Mouse (Mus musculus): ENCODE results near the gene Mcoln2. TPM values are rescaled to one million over a fixed set of nuclear protein-coding genes. Genes with fewer than 3 reads are reported as not detected.

Mcoln2 gene
- total RNA-seq, 2 experiments from 2014 or later, result 2.0 to 4.0 TPM

- ATAC-seq (replicated peaks; ENCODE audit: poor library complexity), result peak; percentile 61
These were observed 71.3 kb downstream of the Mcoln2 start, which contains the start of gene Lpar3 for GRCm38 (mm10) chr3:146220776-146221486. Gene Lpar3 (plus strand): TSS chr3:146220963.

- peak; percentile 26 for ATAC-seq (replicated peaks; ENCODE audit: poor library complexity)
These were observed 74.6 kb downstream of the Mcoln2 start for GRCm38 (mm10) chr3:146224271-146224670.

GRCm38 (mm10) chr3:146225061-146225761, 75.6 kb downstream of the Mcoln2 start:
- no peak for ATAC-seq (replicated peaks; ENCODE audit: poor library complexity)

GRCm38 (mm10) chr3:146227427-146227826, 77.8 kb downstream of the Mcoln2 start:
- no peak for ATAC-seq (replicated peaks; ENCODE audit: poor library complexity)

GRCm38 (mm10) chr3:146228559-146229310, 79.1 kb downstream of the Mcoln2 start:
- ATAC-seq (replicated peaks; ENCODE audit: poor library complexity), result peak; percentile 80

GRCm38 (mm10) chr3:146232708-146233107, 83.1 kb downstream of the Mcoln2 start:
- no peak for ATAC-seq (replicated peaks; ENCODE audit: poor library complexity)

GRCm38 (mm10) chr3:146233741-146234140, 84.1 kb downstream of the Mcoln2 start:
- ATAC-seq (replicated peaks; ENCODE audit: poor library complexity), result no peak

GRCm38 (mm10) chr3:146234530-146234929, 84.9 kb downstream of the Mcoln2 start:
- peak; percentile 75 for ATAC-seq (replicated peaks; ENCODE audit: poor library complexity)

GRCm38 (mm10) chr3:146236280-146236679, 86.6 kb downstream of the Mcoln2 start:
- ATAC-seq (replicated peaks; ENCODE audit: poor library complexity), result no peak

- no peak for ATAC-seq (replicated peaks; ENCODE audit: poor library complexity)
These were observed 88.0 kb downstream of the Mcoln2 start for GRCm38 (mm10) chr3:146237676-146238075.

- ATAC-seq (replicated peaks; ENCODE audit: poor library complexity), result peak; percentile 55
These were observed 95.0 kb downstream of the Mcoln2 start for GRCm38 (mm10) chr3:146244630-146245029.

Other genes starting within 250 kb of the Mcoln2 start
- gene Bcl10, start 227.0 kb upstream of the Mcoln2 start, total RNA-seq (2015), result 41.2 and 43.6 TPM in 2 replicates
- gene Bcl10, start 227.0 kb upstream of the Mcoln2 start, total RNA-seq (2017), result 33.8 and 39.0 TPM in 2 replicates
- gene 2410004B18Rik, start 211.8 kb upstream of the Mcoln2 start, total RNA-seq (2015), result 25.3 and 42.3 TPM in 2 replicates
- 13.3 and 14.0 TPM in 2 replicates for gene 2410004B18Rik, start 211.8 kb upstream of the Mcoln2 start, total RNA-seq (2017)
- gene Syde2, start 162.0 kb upstream of the Mcoln2 start, total RNA-seq (2015), result 3.7 and 4.9 TPM in 2 replicates
- gene Syde2, start 162.0 kb upstream of the Mcoln2 start, total RNA-seq (2017), result 3.2 and 5.0 TPM in 2 replicates
- not detected in 2 replicates for gene Wdr63, start 41.7 kb upstream of the Mcoln2 start, total RNA-seq (2015)
- not detected in 2 replicates for gene Wdr63, start 41.7 kb upstream of the Mcoln2 start, total RNA-seq (2017)
- 0.07 TPM in 1 of 2 replicates, not detected in the other for gene Mcoln3, start 32.4 kb upstream of the Mcoln2 start, total RNA-seq (2015)
- gene Mcoln3, start 32.4 kb upstream of the Mcoln2 start, total RNA-seq (2017), result 0.21 and 0.44 TPM in 2 replicates
- gene Lpar3, start 71.1 kb downstream of the Mcoln2 start, total RNA-seq (2015), result not detected in 2 replicates
- not detected in 2 replicates for gene Lpar3, start 71.1 kb downstream of the Mcoln2 start, total RNA-seq (2017)